Mouse (Mus musculus) lung, postnatal 0 days (tissue): ENCODE measurements around the gene Rhbdf2.

Source experiments
- CTCF ChIP-seq: IDR thresholded peaks from 2 replicates; pipeline ENCODE4 v1.5.1; 2016; ENCODE audit warnings: antibody characterized with exemption, mild to moderate bottlenecking
- EP300 ChIP-seq: IDR thresholded peaks from 2 replicates; pipeline ENCODE4 v1.6.1; 2016; ENCODE audit warnings: antibody characterized with exemption, mild to moderate bottlenecking, control low read depth

DNA sequence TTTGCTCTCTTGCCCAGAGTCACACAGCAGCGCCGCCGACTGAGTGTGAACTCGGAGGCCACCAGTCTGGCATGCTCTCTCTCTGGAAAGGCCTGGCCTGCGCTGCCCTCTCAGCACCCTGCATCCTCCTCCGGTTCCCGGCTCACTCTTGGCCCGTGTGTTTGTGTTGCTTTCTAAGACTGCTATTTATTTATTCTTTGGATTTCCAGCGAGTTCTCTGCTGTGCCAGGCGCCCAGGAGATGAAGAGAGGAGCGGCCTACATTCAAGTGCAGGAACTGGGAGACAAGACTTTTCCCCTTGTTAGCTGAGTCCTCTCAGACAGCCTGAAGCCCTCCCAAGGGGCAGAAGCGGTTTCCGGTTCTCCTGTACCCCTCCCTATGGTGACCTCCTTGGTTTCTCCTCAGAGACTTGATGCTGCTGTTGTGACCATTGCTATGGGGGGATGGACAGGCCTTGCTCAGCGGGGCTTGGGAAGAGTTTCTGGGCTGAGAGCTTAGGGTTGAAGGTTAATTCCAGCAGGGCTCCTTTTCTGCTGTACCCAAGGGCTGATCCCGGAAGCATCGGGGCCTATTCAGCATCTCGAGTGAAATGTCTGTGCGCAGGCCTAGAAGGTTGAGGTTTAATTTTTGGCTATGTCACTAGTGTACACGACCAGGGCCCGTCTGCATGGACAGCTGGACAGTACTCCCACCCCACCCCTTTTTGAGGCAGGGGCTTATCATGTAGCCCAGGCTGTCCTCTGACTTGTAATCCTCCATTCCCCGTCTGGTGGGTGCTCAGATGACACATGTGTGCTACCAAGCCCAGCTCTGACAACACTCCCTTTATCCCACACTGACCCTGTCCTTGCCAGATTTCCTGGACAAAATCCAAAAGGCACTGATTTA lies 17.6 kb upstream of the Rhbdf2 start:
- TF ChIP-seq CTCF, result no peak
- TF ChIP-seq EP300, result no peak
